Mouse (Mus musculus): Measurements from ENCODE around the gene Ngfr. TPM values are rescaled to one million over a fixed set of nuclear protein-coding genes. Genes with fewer than 3 reads are reported as not detected.

Gene Ngfr
- polyA plus RNA-seq, 1 experiment from 2014 or later, result 10.2 TPM

- H3K4me2 ChIP-seq (ENCODE audit: low read length), result no peak overlapping the region
- H3K4me1 ChIP-seq (ENCODE audit: control insufficient read depth, insufficient read depth, low read length), result no peaks in the 10 kb centered on the region
- H3K27me3 ChIP-seq (ENCODE audit: control insufficient read depth, insufficient read depth, low read depth, low read length), result no peaks in the 10 kb centered on the region; the same call in 1 of the 2 replicates
- H3K27ac ChIP-seq (ENCODE audit: low read length), result no peak overlapping the region
- H3K4me3 ChIP-seq (ENCODE audit: low read depth, low read length), result no peak overlapping the region
- H3K36me3 ChIP-seq (ENCODE audit: control insufficient read depth, insufficient read depth, low read length), result no peaks in the 10 kb centered on the region
- no peak for ATAC-seq
- no peak overlapping the region for H3K9ac ChIP-seq (ENCODE audit: low read depth, low read length)
- 0 out of 2 replicates have a peak, but pooled peaks cover 4% of the 10 kb centered on the region for H3K9me3 ChIP-seq (replicated peaks; ENCODE audit: control insufficient read depth, low read length, poor library complexity, severe bottlenecking)
- 88% methylated on average over 12 of the region's 12 CpGs for WGBS
These were observed 37.1 kb downstream of the Ngfr start for GRCm38 (mm10) chr11:95550301-95551021.

GRCm38 (mm10) chr11:95546021-95546782, 41.3 kb downstream of the Ngfr start:
- no peak overlapping the region for H3K4me3 ChIP-seq (ENCODE audit: low read depth, low read length)
- H3K27ac ChIP-seq (ENCODE audit: low read length), result no peak overlapping the region
- WGBS, result 63% methylated on average over 10 of the region's 10 CpGs
- no peak overlapping the region for H3K9ac ChIP-seq (ENCODE audit: low read depth, low read length)
- H3K4me2 ChIP-seq (ENCODE audit: low read length), result no peak overlapping the region
- no peaks in the 10 kb centered on the region for H3K4me1 ChIP-seq (ENCODE audit: control insufficient read depth, insufficient read depth, low read length)
- H3K9me3 ChIP-seq (replicated peaks; ENCODE audit: control insufficient read depth, low read length, poor library complexity, severe bottlenecking), result no peaks in the 10 kb centered on the region
- no peaks in the 10 kb centered on the region; the same call in 1 of the 2 replicates for H3K27me3 ChIP-seq (ENCODE audit: control insufficient read depth, insufficient read depth, low read depth, low read length)
- no peak for ATAC-seq
- no peaks in the 10 kb centered on the region for H3K36me3 ChIP-seq (ENCODE audit: control insufficient read depth, insufficient read depth, low read length)

- no peak overlapping the region for H3K27ac ChIP-seq (ENCODE audit: low read length)
- no peaks in the 10 kb centered on the region; the same call in 1 of the 2 replicates for H3K27me3 ChIP-seq (ENCODE audit: control insufficient read depth, insufficient read depth, low read depth, low read length)
- no peak overlapping the region for H3K9ac ChIP-seq (ENCODE audit: low read depth, low read length)
- H3K4me3 ChIP-seq (ENCODE audit: low read depth, low read length), result no peak overlapping the region
- WGBS, result 90% methylated on average over 8 of the region's 8 CpGs
- no peak for ATAC-seq
- no peaks in the 10 kb centered on the region for H3K36me3 ChIP-seq (ENCODE audit: control insufficient read depth, insufficient read depth, low read length)
- H3K4me2 ChIP-seq (ENCODE audit: low read length), result no peak overlapping the region
- H3K9me3 ChIP-seq (replicated peaks; ENCODE audit: control insufficient read depth, low read length, poor library complexity, severe bottlenecking), result no peaks in the 10 kb centered on the region
- H3K4me1 ChIP-seq (ENCODE audit: control insufficient read depth, insufficient read depth, low read length), result peaks cover 2% of the 10 kb centered on the region; the same call in 1 of the 2 replicates
These were observed 42.8 kb downstream of the Ngfr start for GRCm38 (mm10) chr11:95544546-95545327.

DNA sequence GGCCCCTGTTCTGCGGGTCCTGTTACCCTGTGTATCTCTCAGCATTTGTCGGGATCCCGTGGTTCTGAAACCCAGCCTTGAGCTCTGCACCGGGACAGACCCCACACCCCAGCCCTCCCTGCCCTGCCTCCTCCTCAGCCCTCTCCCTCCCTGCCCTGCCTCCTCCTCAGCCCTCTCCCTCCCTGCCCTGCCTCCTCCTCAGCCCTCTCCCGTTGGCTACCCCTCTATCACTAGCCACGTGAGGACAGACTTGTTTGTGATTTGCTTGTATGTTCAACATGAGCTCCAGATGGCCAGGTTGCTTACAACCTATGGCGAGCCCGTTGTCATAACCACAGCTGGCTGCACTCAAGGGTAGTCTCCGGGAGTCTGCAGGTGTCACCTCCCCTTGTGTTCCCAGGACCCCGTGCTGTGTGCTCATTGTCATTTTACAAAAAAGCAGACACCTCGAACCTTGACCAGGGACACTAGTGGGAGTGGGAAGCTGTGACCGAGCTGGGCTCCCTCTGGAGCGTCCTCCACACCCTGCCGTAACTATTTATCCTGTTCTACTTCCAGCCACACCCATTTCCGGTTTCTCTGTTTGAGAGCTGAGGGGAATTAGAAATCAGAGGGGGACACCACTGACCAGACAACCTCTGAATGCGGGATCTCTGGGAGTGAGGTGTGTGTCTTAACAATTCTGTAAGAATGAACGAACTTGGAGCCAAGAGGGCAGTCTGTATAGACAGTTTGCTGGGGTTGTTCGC, 46.7 kb downstream of the Ngfr start:
- H3K9ac ChIP-seq (ENCODE audit: low read depth, low read length), result no peak overlapping the region
- no peak for ATAC-seq
- H3K9me3 ChIP-seq (replicated peaks; ENCODE audit: control insufficient read depth, low read length, poor library complexity, severe bottlenecking), result no peaks in the 10 kb centered on the region
- H3K36me3 ChIP-seq (ENCODE audit: control insufficient read depth, insufficient read depth, low read length), result no peaks in the 10 kb centered on the region
- peak overlapping the region; percentile 20; the same call in 1 of the 2 replicates for H3K4me2 ChIP-seq (ENCODE audit: low read length)
- WGBS, result 36% methylated on average over 18 of the region's 18 CpGs
- H3K27ac ChIP-seq (ENCODE audit: low read length), result no peak overlapping the region
- H3K4me1 ChIP-seq (ENCODE audit: control insufficient read depth, insufficient read depth, low read length), result peaks cover 4% of the 10 kb centered on the region; the same call in 1 of the 2 replicates
- H3K27me3 ChIP-seq (ENCODE audit: control insufficient read depth, insufficient read depth, low read depth, low read length), result no peaks in the 10 kb centered on the region
- H3K4me3 ChIP-seq (ENCODE audit: low read depth, low read length), result no peak overlapping the region

- no peaks in the 10 kb centered on the region for H3K9me3 ChIP-seq (replicated peaks; ENCODE audit: control insufficient read depth, low read length, poor library complexity, severe bottlenecking)
- H3K27me3 ChIP-seq (ENCODE audit: control insufficient read depth, insufficient read depth, low read depth, low read length), result no peaks in the 10 kb centered on the region
- no peak for ATAC-seq
- WGBS, result 67% methylated on average over 15 of the region's 15 CpGs
- peaks cover 4% of the 10 kb centered on the region; the same call in 1 of the 2 replicates for H3K4me1 ChIP-seq (ENCODE audit: control insufficient read depth, insufficient read depth, low read length)
- H3K4me2 ChIP-seq (ENCODE audit: low read length), result no peak overlapping the region
- H3K4me3 ChIP-seq (ENCODE audit: low read depth, low read length), result no peak overlapping the region
- no peaks in the 10 kb centered on the region for H3K36me3 ChIP-seq (ENCODE audit: control insufficient read depth, insufficient read depth, low read length)
- no peak overlapping the region for H3K27ac ChIP-seq (ENCODE audit: low read length)
- H3K9ac ChIP-seq (ENCODE audit: low read depth, low read length), result no peak overlapping the region
These were observed 49.0 kb downstream of the Ngfr start for GRCm38 (mm10) chr11:95538378-95539104.

DNA sequence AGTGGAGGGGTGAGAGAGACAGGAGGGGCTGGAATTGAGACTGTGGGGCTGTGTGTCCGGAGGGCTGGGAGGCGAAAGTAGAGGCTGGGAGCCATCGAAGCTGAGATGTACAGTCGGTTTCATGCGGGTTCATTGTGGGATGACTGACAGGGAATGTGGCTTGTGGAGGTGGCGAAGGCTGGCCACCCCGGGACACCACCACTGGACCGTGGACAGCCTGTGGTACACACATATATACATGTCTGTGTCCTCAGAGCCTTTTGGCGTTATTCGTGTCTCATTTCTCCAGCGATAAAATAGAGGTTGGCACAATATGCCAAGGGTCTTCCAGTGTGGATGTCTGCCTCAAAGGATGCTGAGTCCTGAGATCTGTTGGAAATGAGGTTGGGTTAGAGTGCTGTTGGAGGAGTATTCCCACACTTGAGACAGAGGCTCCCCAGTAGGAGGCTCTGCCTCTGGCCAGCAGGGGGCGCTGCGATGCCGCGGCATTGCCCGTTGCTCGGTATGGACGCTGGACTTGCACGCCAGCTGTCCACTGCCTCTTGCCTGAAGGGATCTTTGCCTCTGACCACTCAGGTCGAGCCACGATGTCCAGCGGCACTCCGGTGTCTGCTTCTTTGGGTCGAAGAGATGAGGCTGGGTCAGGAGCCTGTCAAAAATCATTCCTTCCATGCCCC, 53.9 kb downstream of the Ngfr start:
- Histone ChIP-seq H3K9ac (ENCODE audit: low read depth, low read length) (no peak overlapping the region), H3K4me3 (ENCODE audit: low read depth, low read length) (peak overlapping the region; percentile 8; the same call in 1 of the 2 replicates)

GRCm38 (mm10) chr11:95532353-95533072, 55.0 kb downstream of the Ngfr start:
- Histone ChIP-seq H3K36me3 (ENCODE audit: control insufficient read depth, insufficient read depth, low read length) (no peaks in the 10 kb centered on the region), H3K27ac (ENCODE audit: low read length) (no peak overlapping the region), H3K4me3 (ENCODE audit: low read depth, low read length) (no peak overlapping the region), H3K27me3 (ENCODE audit: control insufficient read depth, insufficient read depth, low read depth, low read length) (no peaks in the 10 kb centered on the region), H3K4me2 (ENCODE audit: low read length) (no peak overlapping the region), H3K9me3 (replicated peaks; ENCODE audit: control insufficient read depth, low read length, poor library complexity, severe bottlenecking) (no peaks in the 10 kb centered on the region), H3K9ac (ENCODE audit: low read depth, low read length) (no peak overlapping the region), H3K4me1 (ENCODE audit: control insufficient read depth, insufficient read depth, low read length) (no peaks in the 10 kb centered on the region)
- ATAC-seq, result no peak
- whole genome bisulfite sequencing, result 78% methylated on average over 13 of the region's 13 CpGs

More for the DNA sequence above, 53.9 kb downstream of the Ngfr start:
- H3K4me2 ChIP-seq (ENCODE audit: low read length), result peak overlapping the region; percentile 46
- no peaks in the 10 kb centered on the region for H3K27me3 ChIP-seq (ENCODE audit: control insufficient read depth, insufficient read depth, low read depth, low read length)
- peak; percentile 81 for ATAC-seq
- H3K27ac ChIP-seq (ENCODE audit: low read length), result no peak overlapping the region
- 23% methylated on average over 24 of the region's 24 CpGs for WGBS
- peaks cover 2% of the 10 kb centered on the region; the same call in 1 of the 2 replicates for H3K4me1 ChIP-seq (ENCODE audit: control insufficient read depth, insufficient read depth, low read length)
- no peaks in the 10 kb centered on the region for H3K9me3 ChIP-seq (replicated peaks; ENCODE audit: control insufficient read depth, low read length, poor library complexity, severe bottlenecking)
- no peaks in the 10 kb centered on the region for H3K36me3 ChIP-seq (ENCODE audit: control insufficient read depth, insufficient read depth, low read length)
